Mouse (Mus musculus): ENCODE data around the gene Cmya5.
A peak's percentile ranks its signal among the peaks of the same experiment; 100 is the strongest.
"Not testable (repeated sequence)": the region's sequence is repeated elsewhere in the genome, so short reads cannot be mapped to it uniquely, and the experiment has no call there.

Cmya5 gene

GRCm38 (mm10) chr13:93117241-93117640 lies 27.3 kb downstream of the Cmya5 start:
- DNase-seq, result no peak

GRCm38 (mm10) chr13:93102340-93103090 lies 42.0 kb downstream of the Cmya5 start:
- no peak for DNase-seq

- DNase-seq, result no peak
Measured at GRCm38 (mm10) chr13:93098596-93098995, 45.9 kb downstream of the Cmya5 start.

DNA sequence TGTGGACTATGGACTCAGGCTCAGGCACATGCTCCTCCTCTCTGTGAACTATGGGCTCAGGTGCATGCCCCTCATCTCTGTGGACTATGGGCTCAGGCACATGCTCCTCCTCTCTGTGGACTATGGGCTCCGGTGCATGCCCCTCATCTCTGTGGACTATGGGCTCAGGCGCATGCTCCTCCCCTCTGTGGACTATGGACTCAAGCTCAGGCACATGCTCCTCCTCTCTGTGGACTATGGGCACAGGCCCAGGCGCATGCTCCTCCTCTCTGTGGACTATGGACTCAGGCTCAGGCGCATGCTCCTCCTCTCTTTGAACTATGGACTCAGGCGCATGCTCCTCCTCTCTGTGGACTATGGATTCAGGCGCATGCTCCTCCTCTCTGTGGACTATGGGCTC lies 47.9 kb downstream of the Cmya5 start:
- no peak for DNase-seq

GRCm38 (mm10) chr13:93095097-93095791 lies 49.3 kb downstream of the Cmya5 start:
- no peak for DNase-seq

- no peak for DNase-seq
Measured at GRCm38 (mm10) chr13:93094204-93094935, 50.2 kb downstream of the Cmya5 start.

- no peak for DNase-seq
Measured at GRCm38 (mm10) chr13:93093697-93094096, 50.8 kb downstream of the Cmya5 start.

GRCm38 (mm10) chr13:93092916-93093429 lies 51.6 kb downstream of the Cmya5 start:
- no peak for DNase-seq

DNA sequence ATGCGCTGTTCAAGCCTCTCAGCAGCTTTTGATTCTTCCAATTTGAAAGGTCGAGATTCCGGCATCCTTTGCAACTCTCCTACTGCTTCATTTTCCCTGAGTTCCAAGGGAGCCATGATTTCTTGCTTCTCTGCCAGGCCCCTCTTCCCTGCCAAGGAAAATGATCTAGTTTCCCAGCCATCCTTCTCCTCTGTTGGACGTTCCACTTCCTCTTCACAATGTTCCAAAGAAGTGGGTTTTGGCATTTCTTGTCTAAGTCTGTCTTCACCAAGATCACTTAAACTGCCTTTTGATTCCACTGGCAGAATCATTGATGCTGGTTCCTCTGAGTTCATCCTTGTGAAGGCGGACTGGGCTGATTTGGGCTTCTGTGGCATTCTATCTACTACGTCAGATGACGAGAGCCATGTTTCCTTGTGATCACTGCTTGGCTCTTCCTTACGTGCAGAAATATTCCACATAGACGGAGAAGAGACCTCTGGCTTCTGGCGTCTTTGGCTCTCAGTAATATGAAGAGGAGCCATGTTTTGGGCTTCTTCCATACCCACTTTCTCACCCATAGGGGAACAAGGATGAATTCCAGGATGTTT lies 52.6 kb downstream of the Cmya5 start:
- no peak for DNase-seq

DNA sequence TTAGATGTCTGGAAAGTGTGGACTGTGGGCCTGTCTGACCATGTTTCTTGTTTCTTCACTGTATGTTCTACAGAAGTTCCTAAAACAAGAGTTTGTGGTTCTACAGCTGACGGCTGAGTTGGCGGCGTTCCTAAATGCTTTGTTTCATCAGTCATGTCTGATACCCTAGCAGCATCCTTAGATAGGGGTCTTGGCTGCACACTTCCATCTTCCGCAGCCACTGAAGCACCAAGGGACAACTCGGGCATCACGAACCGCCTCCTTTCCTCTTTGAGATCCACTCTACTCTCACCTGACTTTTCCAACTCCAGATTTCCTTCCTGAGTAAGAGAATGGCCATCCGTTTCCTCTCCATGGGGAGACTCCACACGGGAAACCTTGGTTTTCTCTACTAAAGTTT lies 53.3 kb downstream of the Cmya5 start:
- no peak for DNase-seq

- DNase-seq, result no peak
Measured at GRCm38 (mm10) chr13:93089481-93089880, 55.0 kb downstream of the Cmya5 start.

DNA sequence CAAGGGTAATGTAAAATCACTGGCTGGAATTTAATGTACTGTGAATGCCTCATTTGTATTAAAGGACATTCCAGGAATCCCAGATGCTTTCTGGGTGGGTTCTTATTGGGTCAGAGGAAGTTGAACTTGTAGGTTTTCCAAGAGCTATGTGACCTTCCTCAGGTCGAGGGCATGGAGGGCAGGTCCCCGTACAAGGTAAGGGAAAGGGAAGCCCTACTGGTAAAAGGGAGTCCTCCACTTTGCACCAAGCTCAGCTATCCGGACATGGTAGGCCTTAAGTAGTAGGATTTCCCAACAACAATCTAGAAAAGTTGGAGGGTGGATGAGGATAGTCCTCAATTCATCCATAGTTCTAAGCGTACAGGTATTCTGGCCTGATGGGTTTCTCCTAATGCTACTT lies 58.8 kb downstream of the Cmya5 start:
- DNase-seq, result no peak

GRCm38 (mm10) chr13:93082324-93082723 lies 62.2 kb downstream of the Cmya5 start:
- not testable (repeated sequence) for DNase-seq

- no peak for DNase-seq
Measured at GRCm38 (mm10) chr13:93080859-93081258, 63.7 kb downstream of the Cmya5 start.

DNA sequence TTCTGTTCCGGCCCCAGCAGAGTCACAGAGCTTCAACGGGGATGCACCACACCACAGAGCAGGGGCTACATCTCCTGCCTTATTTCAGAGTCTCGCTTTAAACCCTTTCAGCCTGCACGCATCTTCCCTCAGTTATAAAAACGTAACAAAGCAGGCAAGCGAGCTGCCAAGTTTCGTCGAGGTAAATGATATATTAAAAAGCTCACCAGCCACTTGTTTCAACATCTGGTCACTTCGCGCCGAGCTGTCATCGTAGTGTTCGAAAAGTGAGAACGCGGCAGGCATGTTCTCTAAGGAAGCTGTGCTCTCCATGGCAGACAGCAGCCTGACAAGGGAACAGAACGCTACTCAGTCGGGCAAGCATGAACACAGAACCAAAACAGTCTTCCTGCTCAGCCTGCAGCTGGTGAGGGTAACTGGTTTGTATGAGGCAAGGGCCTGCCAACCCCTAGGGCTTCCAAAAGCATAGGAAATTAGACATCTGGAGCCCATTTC lies 70.3 kb downstream of the Cmya5 start:
- peak; percentile 44 for DNase-seq

DNA sequence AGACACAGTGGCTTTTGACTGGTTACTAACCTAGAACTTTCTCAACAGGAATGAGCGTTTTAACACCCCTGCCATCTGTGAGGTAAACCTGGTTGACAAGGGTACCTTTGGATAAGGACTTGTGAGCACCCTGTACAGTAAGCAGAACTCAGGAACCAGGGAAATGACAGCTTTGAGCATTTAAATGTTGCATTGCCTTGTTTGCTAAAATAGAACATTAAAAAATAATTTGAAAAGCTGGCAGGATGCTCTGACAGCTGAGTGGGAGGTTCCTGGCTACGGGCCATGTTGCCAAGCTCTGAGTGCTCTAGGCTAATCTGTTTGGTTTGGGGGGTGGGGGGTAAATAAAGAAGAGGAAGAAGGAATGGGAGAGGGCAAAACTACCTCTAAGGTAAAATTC lies 70.9 kb downstream of the Cmya5 start:
- peak; percentile 71 for DNase-seq

DNA sequence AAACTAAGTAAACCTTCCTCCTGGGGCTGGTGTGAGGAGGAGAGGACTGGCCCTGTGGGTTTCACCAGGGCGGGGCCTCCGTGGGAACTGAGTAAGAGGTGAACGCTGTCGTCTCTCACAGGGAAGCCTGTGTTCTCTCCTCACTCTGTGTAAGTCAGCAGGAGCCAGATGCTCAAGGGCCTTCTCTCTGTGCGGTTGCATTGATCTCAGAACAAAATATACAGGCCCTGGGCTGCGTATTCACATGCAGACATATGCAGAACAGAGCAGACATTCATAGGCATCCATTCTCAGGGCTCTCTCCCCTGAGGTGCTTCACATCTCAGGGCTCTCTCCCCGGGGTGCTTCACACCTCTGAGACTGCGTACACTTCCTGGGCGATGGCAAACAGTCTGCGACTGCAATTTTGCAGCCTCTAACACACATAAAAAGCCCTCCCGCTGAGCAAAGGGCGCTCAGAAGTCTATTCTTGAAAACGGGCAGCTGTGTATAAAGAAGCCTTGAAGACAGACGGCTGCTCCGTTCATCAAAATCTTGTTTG lies 71.6 kb downstream of the Cmya5 start:
- no peak for DNase-seq

DNA sequence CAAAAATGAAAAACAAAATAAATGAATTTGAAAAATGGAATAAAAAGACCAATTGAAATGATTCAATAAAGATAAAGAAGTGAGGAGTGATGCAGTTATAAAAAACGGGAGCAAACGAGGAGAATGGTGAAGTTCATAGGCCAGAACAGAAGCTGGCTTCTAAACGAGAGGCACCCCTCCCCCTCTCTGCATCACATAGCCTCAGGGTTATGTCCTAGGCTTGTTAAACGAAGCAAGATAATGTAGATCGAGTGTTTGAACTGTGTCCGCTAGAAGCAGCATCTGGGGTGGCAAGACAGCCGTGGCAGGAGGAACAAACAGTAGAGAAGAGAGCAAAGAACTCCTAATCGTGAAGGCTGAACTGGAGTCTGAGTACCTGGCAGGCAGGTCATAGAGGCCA lies 74.1 kb downstream of the Cmya5 start:
- no peak for DNase-seq

GRCm38 (mm10) chr13:93069481-93069880 lies 75.0 kb downstream of the Cmya5 start:
- DNase-seq, result peak; percentile 59

- no peak for DNase-seq
Measured at GRCm38 (mm10) chr13:93068353-93068752, 76.2 kb downstream of the Cmya5 start.

GRCm38 (mm10) chr13:93062860-93063636 lies 81.5 kb downstream of the Cmya5 start:
- DNase-seq, result peak; percentile 63

DNA sequence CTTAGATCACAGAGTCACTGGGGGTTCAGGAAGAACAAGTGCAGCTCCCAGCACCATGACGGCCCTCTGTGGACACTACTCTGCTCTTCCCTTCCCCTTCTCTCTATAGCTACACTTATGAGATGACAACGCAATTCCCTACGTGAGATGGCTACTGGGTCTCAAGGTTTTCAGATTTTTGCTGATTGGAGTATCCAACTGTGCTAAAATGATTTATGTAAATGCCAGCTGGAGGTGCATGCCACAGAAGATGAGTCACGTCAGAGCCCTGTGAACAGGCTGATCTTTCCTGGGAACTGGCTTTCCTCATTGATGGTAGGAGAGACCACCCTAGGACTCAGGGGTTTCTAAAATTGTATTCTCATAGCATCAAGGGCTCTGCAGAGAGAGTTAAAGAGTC lies 83.2 kb downstream of the Cmya5 start:
- DNase-seq, result no peak
